Mouse (Mus musculus) ES-E14 (cell line): Measurements from ENCODE around the gene Olfr809. TPM values are rescaled to one million over a fixed set of nuclear protein-coding genes. Genes with fewer than 3 reads are reported as not detected.

Source experiments
- DNase-seq: peaks from one replicate; pipeline ENCODE4 v3.0.0-alpha.2; 2013; ENCODE audit warnings: low read depth, low spot score
- H3K27ac ChIP-seq: 2 replicates; pipeline ENCODE4 v1.5.1; 2012; ENCODE audit warnings: low read depth, mild to moderate bottlenecking, low read length, moderate library complexity, mixed read lengths; ENCODE audit not compliant: poor library complexity, insufficient read depth, severe bottlenecking
- H3K36me3 ChIP-seq: 2 replicates; pipeline ENCODE4 v1.6.1; 2012; ENCODE audit warnings: mild to moderate bottlenecking, low read length, moderate library complexity, mixed read lengths; ENCODE audit not compliant: control insufficient read depth, poor library complexity, insufficient read depth, severe bottlenecking
- H3K4me1 ChIP-seq, 2 experiments: fragments of 150-350 bp in 1 of 2; sonication (generic) in 1 of 2; 2 replicates each; pipeline ENCODE4 v1.6.1; 2012; ENCODE audit warnings: low read length in 2 of 2, mild to moderate bottlenecking in 1 of 2, mixed read lengths in 1 of 2; ENCODE audit not compliant: control insufficient read depth in 2 of 2, insufficient read depth in 2 of 2, poor library complexity in 1 of 2
- H3K4me3 ChIP-seq, 2 experiments: fragments of 150-350 bp in 1 of 2; sonication (generic) in 1 of 2; 2 replicates each; pipeline ENCODE4 v1.5.1; 2012; ENCODE audit warnings: low read length in 2 of 2, low read depth in 1 of 2, mild to moderate bottlenecking in 1 of 2, mixed read lengths in 1 of 2; ENCODE audit not compliant: insufficient read depth in 1 of 2, poor library complexity in 1 of 2, severe bottlenecking in 1 of 2
- H3K9ac ChIP-seq: 2 replicates; pipeline ENCODE4 v1.6.1; 2012; ENCODE audit warnings: low read depth, mild to moderate bottlenecking, low read length, mixed read lengths; ENCODE audit not compliant: poor library complexity, insufficient read depth, severe bottlenecking
- H3K9me3 ChIP-seq: fragments of 150-350 bp; sonication (generic); 2 replicates; pipeline ENCODE4 v1.6.1; 2012; ENCODE audit warnings: low read depth, mild to moderate bottlenecking, low read length; ENCODE audit not compliant: control insufficient read depth, insufficient read depth
- CHD2 ChIP-seq: IDR thresholded peaks from 2 replicates; pipeline ENCODE4 v1.6.1; 2014; ENCODE audit warnings: mild to moderate bottlenecking, low read depth, low read length, inconsistent platforms
- HCFC1 ChIP-seq: IDR thresholded peaks from 2 replicates; pipeline ENCODE4 v1.6.1; 2012; ENCODE audit warnings: low read length, inconsistent platforms, borderline replicate concordance; ENCODE audit not compliant: insufficient read depth
- MAFK ChIP-seq: IDR thresholded peaks from 2 replicates; pipeline ENCODE4 v1.6.1; 2014; ENCODE audit warnings: mild to moderate bottlenecking, low read depth, low read length, inconsistent platforms; ENCODE audit not compliant: insufficient read depth
- ZC3H11A ChIP-seq: IDR thresholded peaks from 2 replicates; pipeline ENCODE4 v1.6.1; 2012; ENCODE audit warnings: low read depth, mild to moderate bottlenecking, inconsistent platforms, low read length, borderline replicate concordance
- ZNF384 ChIP-seq: IDR thresholded peaks from 2 replicates; pipeline ENCODE4 v1.6.1; 2012; ENCODE audit warnings: low read depth, low read length, inconsistent platforms
- in situ Hi-C, 2 experiments: fragments of 600-800 bp; cut with MboI; formaldehyde crosslinking; loops; one replicate each; pipeline ENCODE4 v1.15.1; 2025; ENCODE audit warnings: low sequenced_read_pairs in 2 of 2, inconsistent platforms in 1 of 2; ENCODE audit not compliant: unreplicated experiment in 2 of 2
- total RNA-seq: library from RNA; depleted of rRNA; stranded (reverse); fragments of 300-350 nt; gene quantifications from 2 replicates; pipeline ENCODE4 v1.2.3, GENCODE M21; 2012; rRNA removed

Gene Olfr809
- total RNA-seq: not detected in 2 replicates

GRCm38 (mm10) chr10:129774338-129774737, at the start of gene Olfr809:
Gene Olfr809, plus strand, starts transcription at chr10:129774638.
- H3K4me1 ChIP-seq: no peaks in the 10 kb centered on the region
- no peaks in the 10 kb centered on the region for H3K36me3 ChIP-seq
- H3K4me3 ChIP-seq: no peak within 1 kb of the TSS
- no peak within 1 kb of the TSS for H3K9ac ChIP-seq
- H3K27ac ChIP-seq: no peak within 1 kb of the TSS
- TF ChIP-seq ZC3H11A (no peak), ZNF384 (no peak), CHD2 (no peak), HCFC1 (no peak), MAFK (no peak)
- no peaks in the 10 kb centered on the region for H3K9me3 ChIP-seq
- in situ Hi-C loops: no loop called here
- DNase-seq: no peak

- no peak within 1 kb of the TSS for H3K27ac ChIP-seq
- no peak for DNase-seq
- no peaks in the 10 kb centered on the region for H3K4me1 ChIP-seq
- no peak for TF ChIP-seq HCFC1
- TF ChIP-seq ZC3H11A: no peak
- TF ChIP-seq MAFK: no peak
- no peak for TF ChIP-seq CHD2
- TF ChIP-seq ZNF384: no peak
- no peak within 1 kb of the TSS for H3K4me3 ChIP-seq
- no peaks in the 10 kb centered on the region for H3K9me3 ChIP-seq
- H3K9ac ChIP-seq: no peak within 1 kb of the TSS
- H3K36me3 ChIP-seq: no peaks in the 10 kb centered on the region
- in situ Hi-C loops: no loop called here
These were observed 45.2 kb upstream of the Olfr809 start, which contains the start of gene Olfr805 for GRCm38 (mm10) chr10:129729275-129729674. Gene Olfr805, minus strand, starts transcription at chr10:129729375.

DNA sequence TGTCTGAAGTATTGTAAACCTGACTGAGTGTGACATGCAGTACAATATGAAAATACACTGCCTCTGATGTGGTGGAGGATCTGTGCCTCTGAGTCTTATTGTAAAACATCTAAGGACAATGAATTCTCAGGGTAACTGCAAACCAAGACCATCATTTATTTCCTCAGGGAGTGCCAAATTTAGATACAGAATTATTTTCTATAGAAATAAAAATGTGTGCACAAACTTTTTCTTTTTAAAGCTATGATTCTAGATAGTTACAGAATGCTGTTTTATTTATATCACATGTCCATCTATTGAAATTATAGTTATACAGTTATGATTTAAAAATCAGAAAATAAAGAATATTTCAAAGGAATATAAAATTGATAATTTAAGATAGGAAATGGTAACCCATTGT, 32.6 kb upstream of the Olfr809 start, which contains the start of gene Olfr806:
TSS of gene Olfr806 (minus strand) at position 101 of the 400 bp plus-strand sequence.
- DNase-seq: no peak
- H3K4me3 ChIP-seq: no peak within 1 kb of the TSS
- TF ChIP-seq MAFK (no peak), CHD2 (no peak), HCFC1 (no peak), ZNF384 (no peak), ZC3H11A (no peak)
- in situ Hi-C loops: no loop called here
- no peaks in the 10 kb centered on the region for H3K9me3 ChIP-seq
- H3K9ac ChIP-seq: no peak within 1 kb of the TSS
- no peaks in the 10 kb centered on the region for H3K4me1 ChIP-seq
- no peaks in the 10 kb centered on the region for H3K36me3 ChIP-seq
- no peak within 1 kb of the TSS for H3K27ac ChIP-seq

DNA sequence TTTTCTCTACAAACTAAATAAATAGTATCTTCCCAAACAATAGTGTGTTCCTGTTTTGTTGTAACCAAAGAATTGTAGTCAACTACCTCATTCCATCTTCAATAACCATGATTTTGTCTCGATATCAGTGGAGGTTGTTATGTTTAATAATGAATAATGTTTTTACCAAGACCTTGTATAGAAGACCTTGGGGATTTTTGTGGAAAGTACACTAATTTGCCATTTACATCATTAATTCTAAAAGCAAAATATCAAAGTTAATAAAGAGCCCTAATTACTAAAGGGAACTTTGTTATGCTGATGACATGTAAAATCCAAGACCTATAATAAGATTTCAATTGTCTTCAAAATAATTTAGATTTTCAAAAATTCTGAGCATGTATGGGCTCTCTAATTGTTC, 16.7 kb upstream of the Olfr809 start, which contains the start of gene Olfr807:
TSS of gene Olfr807 (minus strand) at position 101 of the 400 bp plus-strand sequence.
- Histone ChIP-seq H3K4me1 (no peaks in the 10 kb centered on the region), H3K9ac (no peak within 1 kb of the TSS), H3K9me3 (no peaks in the 10 kb centered on the region), H3K27ac (no peak within 1 kb of the TSS), H3K4me3 (no peak within 1 kb of the TSS), H3K36me3 (no peaks in the 10 kb centered on the region)
- in situ Hi-C loops: no loop called here
- TF ChIP-seq HCFC1: no peak
- no peak for TF ChIP-seq CHD2
- no peak for DNase-seq

- Histone ChIP-seq H3K9ac (no peak within 1 kb of the TSS), H3K36me3 (no peaks in the 10 kb centered on the region), H3K9me3 (no peaks in the 10 kb centered on the region), H3K27ac (no peak within 1 kb of the TSS), H3K4me1 (no peaks in the 10 kb centered on the region), H3K4me3 (no peak within 1 kb of the TSS)
- in situ Hi-C loops: no loop called here
- TF ChIP-seq CHD2: no peak
- TF ChIP-seq MAFK: no peak
- TF ChIP-seq HCFC1: no peak
- no peak for TF ChIP-seq ZC3H11A
- TF ChIP-seq ZNF384: no peak
- DNase-seq: no peak
These were observed 9.3 kb upstream of the Olfr809 start, which contains the start of gene Olfr808 for GRCm38 (mm10) chr10:129765182-129765581. Gene Olfr808, plus strand, starts transcription at chr10:129765482.
